Mouse (Mus musculus): ENCODE data around the gene Trex1. TPM values are rescaled to one million over a fixed set of nuclear protein-coding genes. Genes with fewer than 3 reads are reported as not detected.

Trex1 gene
- polyA plus RNA-seq, 1 experiment from 2014 or later, result 9.2 TPM

GRCm38 (mm10) chr9:109056916-109057315 lies 2.6 kb downstream of the Trex1 start:
- no peak for ATAC-seq (replicated peaks; ENCODE audit: insufficient number of reproducible peaks, insufficient read depth, low FRiP score, low read depth)
- 83% methylated on average over 4 of the region's 4 CpGs for WGBS
- peaks cover 36% of the 10 kb centered on the region for H3K4me1 ChIP-seq (replicated peaks)
- no peaks in the 10 kb centered on the region for H3K9me3 ChIP-seq (replicated peaks)
- no peak overlapping the region for H3K4me2 ChIP-seq
- H3K27me3 ChIP-seq, result no peaks in the 10 kb centered on the region
- H3K27ac ChIP-seq, result no peak overlapping the region
- peaks cover 16% of the 10 kb centered on the region for H3K36me3 ChIP-seq
- H3K4me3 ChIP-seq, result no peak overlapping the region
- no peak overlapping the region for H3K9ac ChIP-seq

DNA sequence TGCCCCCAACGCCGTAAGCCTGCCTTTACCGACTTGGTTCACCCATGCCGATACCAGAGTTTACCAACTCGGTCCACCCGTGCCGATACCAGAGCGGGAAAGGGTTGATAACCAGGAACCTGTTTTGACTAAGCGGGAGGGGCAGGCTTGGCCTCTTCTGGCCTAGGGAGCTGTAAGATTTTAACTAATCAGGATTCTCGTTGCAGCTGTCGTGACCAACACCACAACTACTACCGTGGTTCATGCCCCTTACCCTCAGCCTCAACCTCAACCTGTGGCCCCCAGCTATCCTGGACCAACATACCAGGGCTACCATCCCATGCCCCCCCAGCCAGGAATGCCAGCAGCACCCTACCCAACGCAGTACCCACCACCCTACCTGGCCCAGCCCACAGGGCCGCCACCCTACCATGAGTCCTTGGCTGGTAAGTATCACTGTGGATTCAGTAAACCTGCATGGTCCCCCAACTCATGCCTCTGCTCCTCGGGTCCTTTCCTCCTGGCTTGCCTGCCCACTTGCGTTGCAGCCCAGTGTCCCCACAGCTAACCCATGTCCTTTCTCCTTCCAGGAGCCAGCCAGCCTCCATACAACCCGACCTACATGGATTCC lies 3.3 kb downstream of the Trex1 start:
- no peak overlapping the region for H3K9ac ChIP-seq
- ATAC-seq (replicated peaks; ENCODE audit: insufficient number of reproducible peaks, insufficient read depth, low FRiP score, low read depth), result no peak
- H3K9me3 ChIP-seq (replicated peaks), result no peaks in the 10 kb centered on the region
- 90% methylated on average over 17 of the region's 17 CpGs for WGBS
- H3K4me1 ChIP-seq (replicated peaks), result peaks cover 36% of the 10 kb centered on the region
- H3K4me2 ChIP-seq, result no peak overlapping the region
- H3K27ac ChIP-seq, result no peak overlapping the region
- peaks cover 16% of the 10 kb centered on the region for H3K36me3 ChIP-seq
- H3K4me3 ChIP-seq, result no peak overlapping the region
- H3K27me3 ChIP-seq, result no peaks in the 10 kb centered on the region

DNA sequence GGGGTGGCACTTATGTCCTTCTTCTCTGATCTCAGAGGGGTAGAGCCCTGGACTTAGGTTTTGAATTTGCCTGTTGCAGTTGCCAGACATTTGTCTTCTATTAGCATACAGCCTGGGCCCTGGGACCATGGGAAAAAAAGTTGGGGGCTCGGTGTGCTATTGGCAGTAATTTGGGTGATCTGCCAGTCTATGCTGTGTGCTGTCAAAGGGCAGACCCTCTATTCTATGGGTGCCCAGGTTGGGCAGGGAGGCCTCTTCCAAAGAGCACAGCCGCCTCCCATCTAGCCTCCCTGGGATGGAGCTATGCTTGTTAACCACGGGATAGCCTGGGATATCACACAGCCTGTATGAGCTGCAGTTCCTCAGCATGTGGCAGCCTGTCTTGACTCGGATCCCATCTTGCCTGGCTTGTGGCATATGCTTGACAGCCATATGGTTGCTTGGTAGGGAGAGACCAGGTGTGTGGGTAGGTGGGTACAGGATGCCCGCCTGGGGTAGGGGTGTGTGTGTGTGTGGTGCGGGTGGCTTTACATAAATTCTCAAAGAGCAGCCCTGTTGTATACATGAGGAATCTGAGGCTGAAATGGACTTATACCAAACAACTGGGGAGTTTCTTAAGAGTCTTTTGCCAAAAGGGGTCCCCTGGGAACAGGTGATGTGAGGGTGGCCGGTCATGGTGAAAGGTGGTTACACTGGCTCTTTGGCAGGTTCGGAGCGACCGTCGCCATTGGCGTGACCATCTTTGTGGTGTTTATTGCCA lies 4.1 kb downstream of the Trex1 start:
- peak overlapping the region; percentile 79 for H3K27ac ChIP-seq
- no peaks in the 10 kb centered on the region for H3K9me3 ChIP-seq (replicated peaks)
- peaks cover 16% of the 10 kb centered on the region for H3K36me3 ChIP-seq
- peak overlapping the region; percentile 57 for H3K4me2 ChIP-seq
- no peaks in the 10 kb centered on the region for H3K27me3 ChIP-seq
- WGBS, result 90% methylated on average over 12 of the region's 12 CpGs
- no peak for ATAC-seq (replicated peaks; ENCODE audit: insufficient number of reproducible peaks, insufficient read depth, low FRiP score, low read depth)
- peaks cover 36% of the 10 kb centered on the region for H3K4me1 ChIP-seq (replicated peaks)
- H3K9ac ChIP-seq, result peak overlapping the region; percentile 36
- peak overlapping the region; percentile 41 for H3K4me3 ChIP-seq

- H3K36me3 ChIP-seq, result peaks cover 16% of the 10 kb centered on the region
- peak overlapping the region; percentile 57 for H3K4me2 ChIP-seq
- H3K4me1 ChIP-seq (replicated peaks), result peaks cover 34% of the 10 kb centered on the region
- 10% methylated on average over 7 of the region's 7 CpGs for WGBS
- H3K27ac ChIP-seq, result peak overlapping the region; percentile 79
- no peaks in the 10 kb centered on the region for H3K27me3 ChIP-seq
- no peaks in the 10 kb centered on the region for H3K9me3 ChIP-seq (replicated peaks)
- H3K4me3 ChIP-seq, result peak overlapping the region; percentile 41
- ATAC-seq (replicated peaks; ENCODE audit: insufficient number of reproducible peaks, insufficient read depth, low FRiP score, low read depth), result peak; percentile 78
- H3K9ac ChIP-seq, result peak overlapping the region; percentile 36; the same call in 1 of the 2 replicates
Measured at GRCm38 (mm10) chr9:109054712-109055111, 4.8 kb downstream of the Trex1 start.

DNA sequence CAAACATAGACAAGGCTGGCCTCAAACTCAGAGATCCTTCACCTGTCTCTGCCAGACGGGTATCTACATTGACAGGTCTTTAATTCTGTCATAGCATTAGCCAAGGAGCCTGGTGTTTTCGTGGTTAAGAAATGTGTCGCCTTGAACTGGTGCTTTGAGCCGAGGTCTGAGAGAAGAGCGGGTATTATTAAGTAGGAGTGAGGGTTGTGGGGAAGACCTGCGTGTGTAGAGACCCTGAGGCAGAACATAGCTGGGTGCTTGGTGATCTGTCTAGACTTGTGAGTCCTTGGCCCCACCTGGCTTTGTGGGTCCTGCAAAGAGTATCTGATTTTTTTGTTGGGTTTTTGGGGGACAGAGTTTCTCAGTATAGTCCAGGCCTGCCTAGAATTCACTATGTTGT lies 5.7 kb downstream of the Trex1 start:
- H3K4me3 ChIP-seq, result no peak overlapping the region
- H3K9me3 ChIP-seq (replicated peaks), result no peaks in the 10 kb centered on the region
- H3K9ac ChIP-seq, result no peak overlapping the region
- no peak for ATAC-seq (replicated peaks; ENCODE audit: insufficient number of reproducible peaks, insufficient read depth, low FRiP score, low read depth)
- H3K4me1 ChIP-seq (replicated peaks), result peaks cover 26% of the 10 kb centered on the region
- H3K4me2 ChIP-seq, result no peak overlapping the region
- 73% methylated on average over 6 of the region's 6 CpGs for WGBS
- no peaks in the 10 kb centered on the region for H3K27me3 ChIP-seq
- peak overlapping the region; percentile 79 for H3K27ac ChIP-seq
- peaks cover 16% of the 10 kb centered on the region for H3K36me3 ChIP-seq

DNA sequence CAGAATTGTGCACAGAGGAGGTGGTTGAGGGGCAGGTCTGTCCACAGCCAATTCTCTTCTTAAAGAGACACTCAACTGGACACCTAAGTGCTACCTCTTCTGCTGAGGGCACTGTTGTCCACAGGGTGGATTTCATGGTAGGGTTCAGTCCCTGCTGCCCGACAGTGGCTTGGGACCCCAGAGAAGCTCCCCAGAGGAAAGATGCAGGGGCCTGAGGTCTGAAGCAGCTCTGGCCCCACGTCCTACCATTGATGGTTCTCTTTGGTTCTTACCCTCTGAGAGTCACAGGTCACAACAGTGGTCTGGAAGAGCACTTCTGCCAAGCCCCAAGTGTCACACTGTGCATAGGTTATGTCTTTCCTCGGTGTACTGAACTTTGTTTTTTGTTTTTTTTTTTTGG lies 6.2 kb downstream of the Trex1 start:
- Histone ChIP-seq H3K36me3 (peaks cover 14% of the 10 kb centered on the region), H3K4me3 (no peak overlapping the region), H3K27ac (no peak overlapping the region), H3K9me3 (replicated peaks) (no peaks in the 10 kb centered on the region), H3K27me3 (no peaks in the 10 kb centered on the region), H3K9ac (no peak overlapping the region), H3K4me2 (no peak overlapping the region), H3K4me1 (replicated peaks) (peaks cover 21% of the 10 kb centered on the region)
- ATAC-seq (replicated peaks; ENCODE audit: insufficient number of reproducible peaks, insufficient read depth, low FRiP score, low read depth), result no peak
- 75% methylated on average over 3 of the region's 3 CpGs for WGBS

DNA sequence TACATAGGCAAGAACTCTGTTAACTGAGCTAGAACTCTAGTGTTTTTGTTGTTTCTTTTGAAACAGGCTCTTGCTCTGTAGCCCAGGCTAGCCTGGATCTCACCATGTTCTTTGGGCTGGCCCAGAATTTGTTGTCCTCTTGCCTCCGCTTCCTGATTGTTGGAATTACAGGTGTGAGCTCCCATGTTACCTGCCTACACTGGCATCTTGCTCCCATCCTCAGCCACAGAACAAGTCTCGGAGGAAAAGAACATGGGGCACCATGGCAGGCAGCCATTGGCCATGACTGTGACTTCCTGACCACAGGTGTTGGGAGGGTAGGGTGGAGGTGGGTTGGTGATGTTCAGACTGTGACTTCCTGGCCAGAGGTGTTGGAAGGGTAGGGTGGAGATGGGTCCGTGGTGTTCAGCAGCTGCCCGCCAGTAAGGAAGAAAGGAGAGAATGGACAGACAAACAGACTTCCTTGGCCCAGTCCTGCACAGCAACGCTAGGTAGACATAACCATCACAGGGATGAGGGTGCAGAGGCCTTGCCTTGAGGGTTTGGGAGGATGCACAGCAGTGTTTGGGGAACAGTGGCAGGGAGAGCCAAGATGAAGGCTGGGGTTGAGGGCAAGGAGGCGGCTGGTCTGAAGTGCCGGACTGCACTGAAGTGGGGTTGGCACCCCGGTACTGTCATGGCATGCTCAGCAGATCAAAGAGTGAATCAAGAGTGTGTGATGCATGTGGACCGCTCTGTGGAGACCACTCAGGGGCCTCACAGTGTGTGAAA lies 6.9 kb downstream of the Trex1 start:
- H3K9ac ChIP-seq, result no peak overlapping the region
- WGBS, result 87% methylated on average over 9 of the region's 9 CpGs

DNA sequence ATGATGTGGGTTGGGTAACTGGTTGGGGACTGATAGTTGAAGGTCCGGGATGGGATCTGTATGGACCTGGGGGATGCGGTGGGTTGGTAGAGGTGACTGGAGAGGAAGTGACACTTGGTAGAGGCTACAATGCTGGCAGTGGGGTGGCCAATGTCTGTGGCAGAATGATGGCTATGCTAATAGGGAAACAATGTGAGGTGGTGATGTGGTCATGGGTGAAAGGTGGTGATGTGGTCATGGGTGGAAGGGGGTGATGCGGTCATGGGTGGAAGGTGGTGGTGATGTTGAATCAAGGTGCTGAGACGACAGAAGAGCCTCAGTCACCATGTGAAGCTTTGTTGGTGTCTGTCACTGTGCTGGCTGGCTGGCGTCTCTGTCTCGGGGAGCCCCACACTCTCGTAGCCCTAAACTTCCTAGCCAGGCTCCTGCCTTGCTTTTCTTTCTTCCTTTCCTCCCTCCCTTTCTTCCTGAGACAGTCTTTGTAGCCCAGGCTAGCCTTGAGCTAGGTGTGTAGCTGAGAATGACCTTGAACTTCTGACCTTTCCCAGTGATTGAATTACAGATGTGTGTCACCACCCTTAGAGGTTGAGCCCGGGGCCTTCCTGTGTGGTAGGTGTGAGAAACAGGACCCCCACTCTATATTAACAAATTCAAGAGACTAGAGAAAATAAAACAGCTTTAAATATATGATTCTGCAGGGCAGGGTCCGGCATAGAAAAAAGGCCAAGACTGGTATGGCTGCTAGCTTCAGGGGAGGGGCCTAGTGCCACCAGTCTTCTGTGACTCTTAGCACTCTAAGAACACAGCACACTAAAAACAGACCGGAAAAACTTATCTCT lies 7.7 kb downstream of the Trex1 start:
- Histone ChIP-seq H3K4me2 (no peak overlapping the region), H3K36me3 (no peaks in the 10 kb centered on the region), H3K9me3 (replicated peaks) (no peaks in the 10 kb centered on the region), H3K27me3 (no peaks in the 10 kb centered on the region), H3K4me1 (replicated peaks) (peaks cover 14% of the 10 kb centered on the region), H3K4me3 (no peak overlapping the region), H3K9ac (no peak overlapping the region), H3K27ac (no peak overlapping the region)
- ATAC-seq (replicated peaks; ENCODE audit: insufficient number of reproducible peaks, insufficient read depth, low FRiP score, low read depth), result no peak
- 86% methylated on average over 10 of the region's 10 CpGs for WGBS

More for the DNA sequence above, 6.9 kb downstream of the Trex1 start:
- Histone ChIP-seq H3K4me2 (no peak overlapping the region), H3K4me3 (no peak overlapping the region), H3K27me3 (no peaks in the 10 kb centered on the region), H3K4me1 (replicated peaks) (peaks cover 15% of the 10 kb centered on the region), H3K9me3 (replicated peaks) (no peaks in the 10 kb centered on the region), H3K27ac (no peak overlapping the region), H3K36me3 (peaks cover 7% of the 10 kb centered on the region; the same call in 1 of the 2 replicates)
- no peak for ATAC-seq (replicated peaks; ENCODE audit: insufficient number of reproducible peaks, insufficient read depth, low FRiP score, low read depth)

GRCm38 (mm10) chr9:109051011-109051501 lies 8.5 kb downstream of the Trex1 start:
- no peaks in the 10 kb centered on the region for H3K36me3 ChIP-seq

GRCm38 (mm10) chr9:109050674-109050997 lies 8.9 kb downstream of the Trex1 start:
- Histone ChIP-seq H3K4me3 (no peak overlapping the region), H3K4me1 (replicated peaks) (peaks cover 14% of the 10 kb centered on the region), H3K4me2 (no peak overlapping the region), H3K27ac (no peak overlapping the region), H3K27me3 (no peaks in the 10 kb centered on the region), H3K36me3 (no peaks in the 10 kb centered on the region), H3K9me3 (replicated peaks) (no peaks in the 10 kb centered on the region), H3K9ac (no peak overlapping the region)
- WGBS, result 64% methylated on average over 3 of the region's 3 CpGs
- ATAC-seq (replicated peaks; ENCODE audit: insufficient number of reproducible peaks, insufficient read depth, low FRiP score, low read depth), result no peak

More at GRCm38 (mm10) chr9:109051011-109051501, 8.5 kb downstream of the Trex1 start:
- no peak overlapping the region for H3K9ac ChIP-seq
- no peaks in the 10 kb centered on the region for H3K9me3 ChIP-seq (replicated peaks)
- H3K4me3 ChIP-seq, result no peak overlapping the region; the same call in 1 of the 2 replicates
- no peak for ATAC-seq (replicated peaks; ENCODE audit: insufficient number of reproducible peaks, insufficient read depth, low FRiP score, low read depth)
- no peak overlapping the region for H3K4me2 ChIP-seq
- peaks cover 14% of the 10 kb centered on the region for H3K4me1 ChIP-seq (replicated peaks)
- no peak overlapping the region for H3K27ac ChIP-seq
- no peaks in the 10 kb centered on the region for H3K27me3 ChIP-seq
- WGBS, result 84% methylated on average over 13 of the region's 13 CpGs
